Mouse (Mus musculus): ENCODE results near the gene Grin2d. TPM values are rescaled to one million over a fixed set of nuclear protein-coding genes. Genes with fewer than 3 reads are reported as not detected.

Grin2d gene
- polyA plus RNA-seq, 1 experiment from 2014 or later: 0.15 TPM

- Histone ChIP-seq H3K4me1 (ENCODE audit: control insufficient read depth in 2 of 2, insufficient read depth in 2 of 2, low read length in 2 of 2) (peaks cover 7 to 13% of the 10 kb centered on the region in 2 experiments; a peak in 3 of 4 replicates), H3K27me3 (ENCODE audit: control insufficient read depth, insufficient read depth, low read length) (peaks cover 55% of the 10 kb centered on the region)
- ATAC-seq (ENCODE audit: insufficient number of reproducible peaks, insufficient read depth, low FRiP score, low read depth): no peak
These were observed 92.6 kb downstream of the Grin2d start for GRCm38 (mm10) chr7:45785388-45786135.

DNA sequence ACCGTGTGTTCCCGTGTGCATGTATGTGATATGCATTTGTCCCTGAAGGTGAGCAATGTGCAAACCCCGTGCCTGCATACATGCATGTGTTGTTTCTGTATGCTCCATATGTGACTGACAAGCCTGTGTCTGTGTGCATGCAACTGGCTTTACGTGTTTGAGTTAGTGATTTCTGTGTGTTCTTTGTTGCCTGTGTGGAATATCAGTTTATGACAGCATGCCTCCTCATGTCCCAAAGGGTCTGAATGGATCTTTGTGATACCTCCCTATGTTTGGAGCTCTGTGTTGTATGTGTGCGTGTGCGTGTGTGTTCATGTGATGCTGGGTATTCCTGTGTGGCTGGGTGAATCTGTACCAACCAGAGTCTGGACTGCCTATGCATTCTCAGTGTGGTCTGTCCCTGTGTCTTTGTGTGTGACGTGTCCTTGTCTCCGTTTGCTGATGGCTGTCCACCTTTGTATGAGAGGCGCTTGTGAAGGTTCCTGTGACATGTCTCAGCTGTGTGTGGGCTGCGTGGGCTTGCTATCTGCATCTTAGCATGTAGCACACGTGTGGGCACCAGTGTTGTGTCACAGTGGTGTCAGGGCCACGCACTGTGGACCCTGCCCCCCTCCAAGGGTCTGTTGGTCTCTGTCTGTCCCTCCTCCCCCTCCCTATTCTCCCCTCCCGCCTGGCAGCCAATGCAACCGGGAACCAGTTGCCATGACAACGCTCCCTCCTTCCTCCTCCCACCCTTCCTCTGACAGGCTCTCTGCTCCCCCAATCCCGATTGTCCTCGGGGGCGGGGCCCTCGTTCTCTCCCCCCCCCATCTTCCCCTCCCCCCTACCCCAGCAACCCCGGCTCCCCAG lies 93.4 kb downstream of the Grin2d start, which contains the start of gene Sult2b1:
Gene Sult2b1 (minus strand): TSS at position 146 of the 849 bp plus-strand sequence.
- H3K4me2 ChIP-seq (ENCODE audit: low read length): peak within 1 kb of the TSS; percentile 78
- ATAC-seq (ENCODE audit: insufficient number of reproducible peaks, insufficient read depth, low FRiP score, low read depth): no peak
- peaks cover 59% of the 10 kb centered on the region for H3K27me3 ChIP-seq (ENCODE audit: control insufficient read depth, insufficient read depth, low read length)
- WGBS: 23% methylated on average over 20 of the region's 20 CpGs
- peaks cover 7 to 13% of the 10 kb centered on the region in 2 experiments; a peak in 2 of 4 replicates for H3K4me1 ChIP-seq (ENCODE audit: control insufficient read depth in 2 of 2, insufficient read depth in 2 of 2, low read length in 2 of 2)
- no peak within 1 kb of the TSS for H3K27ac ChIP-seq (replicated peaks in 1 of 2; ENCODE audit: control insufficient read depth in 1 of 2, insufficient read depth in 1 of 2, low read depth in 2 of 2, low read length in 2 of 2)
- peak within 1 kb of the TSS; percentile 73 for H3K9ac ChIP-seq (ENCODE audit: low read length)
- H3K9me3 ChIP-seq (ENCODE audit: control insufficient read depth, low read length): no peaks in the 10 kb centered on the region
- H3K4me3 ChIP-seq (ENCODE audit: control insufficient read depth in 1 of 2, insufficient read depth in 1 of 2, low read depth in 1 of 2, low read length in 2 of 2): peak within 1 kb of the TSS; percentile 60 to 65
- no peaks in the 10 kb centered on the region for H3K36me3 ChIP-seq (ENCODE audit: control insufficient read depth, insufficient read depth, low read length)

More at GRCm38 (mm10) chr7:45785388-45786135, 92.6 kb downstream of the Grin2d start:
- Histone ChIP-seq H3K9me3 (ENCODE audit: control insufficient read depth, low read length) (no peaks in the 10 kb centered on the region), H3K4me2 (ENCODE audit: low read length) (peak overlapping the region; percentile 78), H3K4me3 (ENCODE audit: control insufficient read depth in 1 of 2, insufficient read depth in 1 of 2, low read depth in 1 of 2, low read length in 2 of 2) (peak overlapping the region; percentile 46 to 47), H3K9ac (ENCODE audit: low read length) (peak overlapping the region; percentile 66), H3K27ac (replicated peaks in 1 of 2; ENCODE audit: control insufficient read depth in 1 of 2, insufficient read depth in 1 of 2, low read depth in 2 of 2, low read length in 2 of 2) (no peak overlapping the region), H3K36me3 (ENCODE audit: control insufficient read depth, insufficient read depth, low read length) (no peaks in the 10 kb centered on the region)
- WGBS: under 1% methylated on average over 40 of the region's 42 CpGs

DNA sequence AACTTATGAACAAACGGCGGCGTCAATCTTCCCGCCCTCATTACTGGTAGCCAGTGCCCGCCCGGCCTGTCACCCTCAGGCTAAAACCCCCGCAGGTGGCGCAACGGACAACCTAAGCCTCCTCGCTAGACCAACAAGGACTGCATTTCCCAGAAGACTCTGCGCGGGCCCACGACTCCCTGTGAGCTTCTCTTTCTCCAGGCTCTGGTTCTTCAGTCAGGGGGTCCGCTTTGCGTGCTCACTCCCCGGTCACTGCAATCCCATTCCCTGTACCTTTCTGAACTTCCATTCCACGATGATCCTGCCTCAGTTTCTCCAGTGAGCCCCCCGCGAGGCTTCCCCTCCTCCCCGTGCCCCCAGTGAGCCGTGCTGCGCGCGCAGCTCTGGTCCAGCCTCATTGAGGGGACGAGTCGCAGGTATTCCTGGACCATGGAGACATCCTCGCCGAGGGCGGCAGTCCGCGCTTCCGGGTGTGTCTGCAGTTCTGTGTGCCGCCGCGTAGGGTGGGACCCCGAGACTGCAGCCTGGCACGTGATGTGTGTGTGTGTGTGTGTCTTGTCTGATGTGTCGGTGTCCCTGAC lies 94.6 kb downstream of the Grin2d start, which contains the start of gene Lmtk3:
Gene Lmtk3 (plus strand): TSS at position 228 of the 581 bp plus-strand sequence.
- 0 out of 2 replicates have a peak, but pooled peaks have one; percentile 28 for ATAC-seq (ENCODE audit: insufficient number of reproducible peaks, insufficient read depth, low FRiP score, low read depth)

DNA sequence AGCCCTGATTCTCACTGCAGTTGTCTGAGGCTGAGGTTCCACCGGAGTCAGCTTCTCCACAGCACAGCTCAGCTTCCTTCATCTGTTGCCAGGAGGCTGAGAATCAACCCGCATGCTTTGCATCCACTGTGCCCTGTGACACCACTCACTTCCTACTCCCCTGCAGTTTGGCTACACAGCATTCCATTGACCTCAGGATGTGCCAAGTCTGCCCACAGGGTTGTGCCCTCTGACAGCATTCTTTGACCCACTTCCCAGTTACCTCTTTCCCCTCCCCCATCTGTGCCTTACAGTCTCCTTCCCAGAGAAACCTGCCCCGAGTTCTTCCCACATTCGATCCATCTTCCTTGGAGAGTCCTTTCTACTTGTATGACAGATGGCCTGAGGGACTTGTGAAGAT lies 95.9 kb downstream of the Grin2d start:
- Histone ChIP-seq H3K27ac (replicated peaks in 1 of 2; ENCODE audit: control insufficient read depth in 1 of 2, insufficient read depth in 1 of 2, low read depth in 2 of 2, low read length in 2 of 2) (no peak overlapping the region), H3K9me3 (ENCODE audit: control insufficient read depth, low read length) (no peaks in the 10 kb centered on the region), H3K27me3 (ENCODE audit: control insufficient read depth, insufficient read depth, low read length) (peaks cover 71% of the 10 kb centered on the region), H3K9ac (ENCODE audit: low read length) (no peak overlapping the region), H3K4me3 (ENCODE audit: control insufficient read depth in 1 of 2, insufficient read depth in 1 of 2, low read depth in 1 of 2, low read length in 2 of 2) (no peak overlapping the region), H3K4me2 (ENCODE audit: low read length) (no peak overlapping the region), H3K4me1 (ENCODE audit: control insufficient read depth in 2 of 2, insufficient read depth in 2 of 2, low read length in 2 of 2) (peaks cover 9 to 18% of the 10 kb centered on the region in 2 experiments; a peak in 2 of 4 replicates), H3K36me3 (ENCODE audit: control insufficient read depth, insufficient read depth, low read length) (no peaks in the 10 kb centered on the region)
- 55% methylated on average over 4 of the region's 4 CpGs for WGBS
- ATAC-seq (ENCODE audit: insufficient number of reproducible peaks, insufficient read depth, low FRiP score, low read depth): no peak

More for the DNA sequence above, 94.6 kb downstream of the Grin2d start, which contains the start of gene Lmtk3:
- H3K27ac ChIP-seq (replicated peaks in 1 of 2; ENCODE audit: control insufficient read depth in 1 of 2, insufficient read depth in 1 of 2, low read depth in 2 of 2, low read length in 2 of 2): no peak within 1 kb of the TSS
- under 1% methylated on average over 38 of the region's 38 CpGs for WGBS
- peaks cover 69% of the 10 kb centered on the region for H3K27me3 ChIP-seq (ENCODE audit: control insufficient read depth, insufficient read depth, low read length)
- H3K9ac ChIP-seq (ENCODE audit: low read length): peak within 1 kb of the TSS; percentile 73
- peaks cover 9 to 18% of the 10 kb centered on the region in 2 experiments; a peak in 2 of 4 replicates for H3K4me1 ChIP-seq (ENCODE audit: control insufficient read depth in 2 of 2, insufficient read depth in 2 of 2, low read length in 2 of 2)
- peak within 1 kb of the TSS; percentile 60 to 65 for H3K4me3 ChIP-seq (ENCODE audit: control insufficient read depth in 1 of 2, insufficient read depth in 1 of 2, low read depth in 1 of 2, low read length in 2 of 2)
- peak within 1 kb of the TSS; percentile 76 for H3K4me2 ChIP-seq (ENCODE audit: low read length)
- H3K36me3 ChIP-seq (ENCODE audit: control insufficient read depth, insufficient read depth, low read length): no peaks in the 10 kb centered on the region
- no peaks in the 10 kb centered on the region for H3K9me3 ChIP-seq (ENCODE audit: control insufficient read depth, low read length)

Other genes starting within 250 kb of the Grin2d start
- gene Mamstr, start 238.4 kb downstream of the Grin2d start, polyA plus RNA-seq (2014; fragmentation: Nextera tagmentation; extraction: Ambion mirVana): 6.2 and 7.6 TPM in 2 replicates
- gene Fut2, start 212.0 kb downstream of the Grin2d start, polyA plus RNA-seq (2014; fragmentation: Nextera tagmentation; extraction: Ambion mirVana): 2.4 and 2.7 TPM in 2 replicates
- gene Ntn5, start 194.4 kb downstream of the Grin2d start, polyA plus RNA-seq (2014; fragmentation: Nextera tagmentation; extraction: Ambion mirVana): not detected in 2 replicates
- 0.28 and 0.41 TPM in 2 replicates for gene Sec1, start 184.0 kb downstream of the Grin2d start, polyA plus RNA-seq (2014; fragmentation: Nextera tagmentation; extraction: Ambion mirVana)
- 6.8 and 8.0 TPM in 2 replicates for gene Car11, start 178.5 kb downstream of the Grin2d start, polyA plus RNA-seq (2014; fragmentation: Nextera tagmentation; extraction: Ambion mirVana)
- 4.5 and 7.3 TPM in 2 replicates for gene Dbp, start 173.3 kb downstream of the Grin2d start, polyA plus RNA-seq (2014; fragmentation: Nextera tagmentation; extraction: Ambion mirVana)
- gene Rpl18, start 162.9 kb downstream of the Grin2d start, polyA plus RNA-seq (2014; fragmentation: Nextera tagmentation; extraction: Ambion mirVana): 666 and 743 TPM in 2 replicates
- 11.9 and 12.5 TPM in 2 replicates for gene Sphk2, start 160.4 kb downstream of the Grin2d start, polyA plus RNA-seq (2014; fragmentation: Nextera tagmentation; extraction: Ambion mirVana)
- 0.16 and 0.31 TPM in 2 replicates for gene Fam83e, start 157.2 kb downstream of the Grin2d start, polyA plus RNA-seq (2014; fragmentation: Nextera tagmentation; extraction: Ambion mirVana)
- not detected in 2 replicates for gene Spaca4, start 152.6 kb downstream of the Grin2d start, polyA plus RNA-seq (2014; fragmentation: Nextera tagmentation; extraction: Ambion mirVana)
- gene Lmtk3, start 94.6 kb downstream of the Grin2d start, polyA plus RNA-seq (2014; fragmentation: Nextera tagmentation; extraction: Ambion mirVana): 0.31 and 1.1 TPM in 2 replicates
- 0.30 and 0.81 TPM in 2 replicates for gene Sult2b1, start 93.7 kb downstream of the Grin2d start, polyA plus RNA-seq (2014; fragmentation: Nextera tagmentation; extraction: Ambion mirVana)
- 88.6 and 89.7 TPM in 2 replicates for gene Cyth2, start 63.8 kb downstream of the Grin2d start, polyA plus RNA-seq (2014; fragmentation: Nextera tagmentation; extraction: Ambion mirVana)
- gene Kcnj14, start 53.6 kb downstream of the Grin2d start, polyA plus RNA-seq (2014; fragmentation: Nextera tagmentation; extraction: Ambion mirVana): 0.26 and 0.78 TPM in 2 replicates
- gene Grwd1, start 47.4 kb downstream of the Grin2d start, polyA plus RNA-seq (2014; fragmentation: Nextera tagmentation; extraction: Ambion mirVana): 33.5 and 36.2 TPM in 2 replicates
- gene Kdelr1, start 5.6 kb downstream of the Grin2d start, polyA plus RNA-seq (2014; fragmentation: Nextera tagmentation; extraction: Ambion mirVana): 85.7 and 125 TPM in 2 replicates
- gene Syngr4, start 18.3 kb upstream of the Grin2d start, polyA plus RNA-seq (2014; fragmentation: Nextera tagmentation; extraction: Ambion mirVana): 0.86 and 1.5 TPM in 2 replicates
- gene Tmem143, start 18.6 kb upstream of the Grin2d start, polyA plus RNA-seq (2014; fragmentation: Nextera tagmentation; extraction: Ambion mirVana): 5.1 and 8.7 TPM in 2 replicates
- gene Emp3, start 43.0 kb upstream of the Grin2d start, polyA plus RNA-seq (2014; fragmentation: Nextera tagmentation; extraction: Ambion mirVana): 76.6 and 90.5 TPM in 2 replicates
- gene Ccdc114, start 45.7 kb upstream of the Grin2d start, polyA plus RNA-seq (2014; fragmentation: Nextera tagmentation; extraction: Ambion mirVana): 2.4 and 2.7 TPM in 2 replicates
- gene Abcc6, start 151.9 kb upstream of the Grin2d start, polyA plus RNA-seq (2014; fragmentation: Nextera tagmentation; extraction: Ambion mirVana): not detected in 2 replicates
- gene Nomo1, start 155.3 kb upstream of the Grin2d start, polyA plus RNA-seq (2014; fragmentation: Nextera tagmentation; extraction: Ambion mirVana): 18.1 and 20.3 TPM in 2 replicates
- 8.0 and 8.1 TPM in 2 replicates for gene Kcnj11, start 222.4 kb upstream of the Grin2d start, polyA plus RNA-seq (2014; fragmentation: Nextera tagmentation; extraction: Ambion mirVana)

Data from heart, embryonic 14.5 days (tissue).